Comparison of ENCODE assay signal across 8 mouse cellular contexts in genomic region chr9:49485892-49486311, GRCm38 (mm10). TPM values are rescaled to one million over a fixed set of nuclear protein-coding genes. Genes with fewer than 3 reads are reported as not detected.
DNase-seq lines count a peak whose midpoint lies in the region; ATAC-seq and TF ChIP-seq lines count a peak whose summit lies in the region.

Gene Ttc12, minus strand, starts transcription at chr9:49486225.

- peak; percentile 54 for ATAC-seq in activated CD4-positive, CD25-positive, alpha-beta regulatory T cell, adult 4 months
- peak; percentile 79 for ATAC-seq in hindbrain, embryonic 15.5 days (ENCODE audit: low FRiP score, low read depth)

- TF ChIP-seq CTCF in gastrocnemius, adult 2 months (IDR thresholded peaks at IDR 0.05): no peak

- H3K36me3 ChIP-seq in hindbrain, embryonic 15.5 days: no peaks in the 10 kb centered on the region
- no peaks in the 10 kb centered on the region for H3K36me3 ChIP-seq in megakaryocyte, embryonic 14.5 days (replicated peaks; ENCODE audit: low read length)

- no peaks in the 10 kb centered on the region for H3K9me3 ChIP-seq in hindbrain, embryonic 15.5 days
- no peaks in the 10 kb centered on the region for H3K9me3 ChIP-seq in megakaryocyte, embryonic 14.5 days

- intact Hi-C loops in gastrocnemius, adult 2 months (cut with DNase I): no loop called here
- intact Hi-C loops in left cerebral cortex, postnatal 14 days (cut with DNase I): loop anchor here (5.0 kb wide), 1 partner anchor 839 kb away; no protein-coding TSS in a partner anchor

- peak within 1 kb of the TSS; percentile 81 for H3K27ac ChIP-seq in gastrocnemius, adult 2 months
- H3K27ac ChIP-seq in hindbrain, embryonic 15.5 days (replicated peaks): no peak within 1 kb of the TSS

- WGBS in hindbrain, embryonic 15.5 days: 0% methylated on average over 17 of the region's 18 CpGs

- H3K27me3 ChIP-seq in hindbrain, embryonic 15.5 days: no peaks in the 10 kb centered on the region
- peaks cover 19% of the 10 kb centered on the region for H3K27me3 ChIP-seq in megakaryocyte, embryonic 14.5 days (replicated peaks)

- peak within 1 kb of the TSS; percentile 87 for H3K4me3 ChIP-seq in gastrocnemius, adult 2 months
- peak within 1 kb of the TSS; percentile 47 for H3K4me3 ChIP-seq in hindbrain, embryonic 15.5 days
- peak within 1 kb of the TSS; percentile 94 for H3K4me3 ChIP-seq in megakaryocyte, embryonic 14.5 days (replicated peaks)

- H3K4me2 ChIP-seq in hindbrain, embryonic 15.5 days: peak within 1 kb of the TSS; percentile 82

- peak within 1 kb of the TSS; percentile 26 for H3K9ac ChIP-seq in hindbrain, embryonic 15.5 days

- DNase-seq in cerebellum, postnatal 10 days: peak; percentile 72 to 76
- peak; percentile 92 for DNase-seq in gastrocnemius, adult 2 months
- DNase-seq in left cerebral cortex, postnatal 14 days (ENCODE audit: low spot score in 2 of 2): peak; percentile 54 to 71
- peak; percentile 48 to 72 for DNase-seq in right cerebral cortex, adult 2 months (ENCODE audit: low spot score in 2 of 2)
- peak; percentile 82 to 88 for DNase-seq in urinary bladder, postnatal 36 days (ENCODE audit: low spot score in 2 of 2)

- H3K4me1 ChIP-seq in hindbrain, embryonic 15.5 days (replicated peaks): peaks cover 20% of the 10 kb centered on the region
- H3K4me1 ChIP-seq in megakaryocyte, embryonic 14.5 days: peaks cover 45% of the 10 kb centered on the region

RNA-seq across cellular contexts. Expression of gene Ttc12, which starts in this region (rescaled TPM):
- not detected for polyA plus RNA-seq in activated CD4-positive, CD25-positive, alpha-beta regulatory T cell, adult 4 months (2017; shearing (Covaris generic))
- under 1 TPM; 0.89 to 0.97 TPM for total RNA-seq in gastrocnemius, adult 2 months (2021)
- 1.7 and 2.3 TPM in 2 replicates for polyA plus RNA-seq in hindbrain, embryonic 15.5 days (2015; fragmentation: Nextera tagmentation; extraction: Ambion mirVana)
- 1 to 10 TPM; 1.1 to 1.3 TPM for total RNA-seq in left cerebral cortex, postnatal 14 days (2021)
- 0.04 TPM in 1 of 2 replicates, not detected in the other for polyA plus RNA-seq in megakaryocyte, embryonic 14.5 days (2012; ENCODE audit: insufficient read depth, low replicate concordance)

Comparison
In these comparisons a context has a peak if more than half of its experiments do, and no peak if none do; other contexts are left out.
1. Peak in ATAC-seq in activated CD4-positive, CD25-positive, alpha-beta regulatory T cell, adult 4 months; RNA of the gene not detected or under 1 TPM.
2. Peak in DNase-seq, H3K4me3 ChIP-seq and H3K27ac ChIP-seq in gastrocnemius, adult 2 months; RNA of the gene not detected or under 1 TPM.